Mouse (Mus musculus) liver, embryonic 16.5 days (tissue): ENCODE measurements around the gene Npepps. TPM values are rescaled to one million over a fixed set of nuclear protein-coding genes. Genes with fewer than 3 reads are reported as not detected.
"Not testable (repeated sequence)": the region's sequence is repeated elsewhere in the genome, so short reads cannot be mapped to it uniquely, and the experiment has no call there.

ENCODE experiments used
- ATAC-seq: fragments of 200-750 bp; cut with Nextera tagmentation; 2 replicates; pipeline ENCODE4 v1.8.0; 2017; ENCODE audit warnings: low read depth, mild to moderate bottlenecking, moderate number of reproducible peaks, moderate library complexity
- H3K27ac ChIP-seq: fragments of 300-500 bp; sonication (generic); 2 replicates; pipeline ENCODE4 v1.5.1; 2014; ENCODE audit warnings: mild to moderate bottlenecking, low read length
- H3K27me3 ChIP-seq: fragments of 300-500 bp; sonication (generic); 2 replicates; pipeline ENCODE4 v1.6.1; 2014; ENCODE audit warnings: low read depth, low read length, mixed read lengths; ENCODE audit not compliant: control insufficient read depth, insufficient read depth
- H3K36me3 ChIP-seq: fragments of 300-500 bp; sonication (generic); 2 replicates; pipeline ENCODE4 v1.6.1; 2014; ENCODE audit warnings: mild to moderate bottlenecking; ENCODE audit not compliant: control insufficient read depth, insufficient read depth
- H3K4me1 ChIP-seq: fragments of 300-500 bp; sonication (generic); 2 replicates; pipeline ENCODE4 v1.6.1; 2014; ENCODE audit warnings: low read depth, low read length, mixed read lengths; ENCODE audit not compliant: control insufficient read depth
- H3K4me2 ChIP-seq: fragments of 300-500 bp; sonication (generic); 2 replicates; pipeline ENCODE4 v1.6.1; 2014; ENCODE audit warnings: low read depth, low read length, mixed read lengths
- H3K4me3 ChIP-seq: fragments of 300-500 bp; sonication (generic); 2 replicates; pipeline ENCODE4 v1.5.1; 2014; ENCODE audit warnings: low read depth, mild to moderate bottlenecking, low read length
- H3K9ac ChIP-seq: fragments of 300-500 bp; sonication (generic); 2 replicates; pipeline ENCODE4 v1.6.1; 2014; ENCODE audit warnings: low read depth, low read length
- H3K9me3 ChIP-seq: fragments of 300-500 bp; sonication (generic); replicated peaks from 2 replicates; pipeline ENCODE4 v1.6.1; 2016; ENCODE audit warnings: low read length; ENCODE audit not compliant: control insufficient read depth
- WGBS: fragments of 180-500 bp; shearing (Covaris S2); extraction: QIAGEN DNeasy Blood & Tissue Kit; methylation state at CpG from one replicate; pipeline ENCODE4 v1.1.7; 2014; ENCODE audit not compliant: insufficient replicate concordance; 5-methylcytosine and 5-hydroxymethylcytosine counted together
- polyA plus RNA-seq: library from polyadenylated mRNA; unstranded; fragments of >200 nt; fragmentation: Nextera tagmentation; extraction: Ambion mirVana; gene quantifications from 2 replicates; pipeline ENCODE4 v1.2.1, GENCODE M21; 2015

The Npepps gene
- polyA plus RNA-seq, 1 experiment from 2014 or later, result 23.4 TPM

GRCm38 (mm10) chr11:97282179-97282578 is 1.7 kb upstream of the Npepps start:
- Histone ChIP-seq H3K27me3 (no peaks in the 10 kb centered on the region), H3K36me3 (no peaks in the 10 kb centered on the region), H3K27ac (no peak overlapping the region), H3K4me3 (no peak overlapping the region), H3K4me1 (peaks cover 22% of the 10 kb centered on the region), H3K9ac (no peak overlapping the region), H3K9me3 (no peaks in the 10 kb centered on the region), H3K4me2 (no peak overlapping the region)
- no peak for ATAC-seq
- 74% methylated on average over 6 of the region's 6 CpGs for WGBS

DNA sequence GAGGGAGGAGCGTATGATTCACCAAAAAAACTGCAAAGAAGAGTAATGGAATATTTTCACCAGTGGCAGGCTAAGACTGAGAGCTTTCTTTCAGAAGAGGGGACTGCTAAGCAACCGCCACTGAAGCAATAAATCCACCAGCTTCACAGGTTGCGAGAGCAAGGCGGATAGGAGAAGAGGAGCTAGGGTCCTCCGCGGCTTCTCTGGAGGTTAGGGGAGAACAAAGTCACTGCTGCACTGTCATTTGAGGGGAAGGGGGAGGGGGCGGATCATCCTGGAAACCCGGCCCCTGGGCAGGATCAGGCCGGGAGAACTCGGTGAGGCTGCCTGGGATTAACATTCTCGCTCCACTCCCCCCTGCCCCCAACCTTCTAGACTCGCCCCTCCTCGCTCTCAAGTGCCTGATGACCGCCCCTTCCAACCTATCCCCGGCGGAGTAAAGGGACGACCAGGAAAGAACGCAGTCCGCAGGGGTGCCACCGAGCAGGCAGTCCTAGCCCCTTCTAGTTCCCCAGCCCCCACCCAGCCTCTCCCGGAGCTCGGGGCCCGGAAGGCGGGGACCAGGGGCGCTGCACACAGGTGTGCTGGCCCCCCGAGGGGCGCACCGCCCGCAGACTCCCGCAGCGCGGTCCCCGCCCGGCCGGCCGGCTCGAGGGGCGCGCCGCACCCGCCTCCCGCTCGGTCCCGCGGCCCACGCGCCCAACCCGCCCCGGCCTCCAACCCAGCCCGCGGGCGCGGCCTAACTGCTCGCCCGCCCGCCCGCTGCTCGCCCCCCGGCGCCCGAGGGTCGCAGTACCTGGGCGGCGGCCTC is 828 bp downstream of the Npepps start:
- ATAC-seq, result peak; percentile 67
- peak overlapping the region; percentile 98 for H3K9ac ChIP-seq
- WGBS, result under 1% methylated on average over 41 of the region's 64 CpGs

DNA sequence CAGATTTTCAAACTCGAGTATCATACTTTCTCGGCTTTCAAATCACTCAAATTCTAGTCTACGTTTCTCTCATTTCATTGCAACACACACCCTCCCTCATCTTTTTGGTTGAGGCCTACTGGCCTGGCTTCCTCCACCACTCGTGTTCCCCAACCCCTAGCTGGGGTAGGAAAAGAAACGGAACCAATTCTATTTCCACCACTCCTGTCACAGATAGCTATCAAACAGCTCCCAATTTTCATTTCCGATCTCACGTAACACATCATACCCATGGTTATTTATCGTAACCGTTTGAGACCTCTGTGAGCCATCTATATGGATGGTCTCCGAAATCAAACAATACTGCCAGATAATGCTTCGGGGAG is 1.4 kb downstream of the Npepps start:
- no peaks in the 10 kb centered on the region for H3K9me3 ChIP-seq
- H3K9ac ChIP-seq, result peak overlapping the region; percentile 98
- 18% methylated on average over 11 of the region's 11 CpGs for WGBS
- peak overlapping the region; percentile 99 for H3K4me3 ChIP-seq
- H3K27ac ChIP-seq, result peak overlapping the region; percentile 92
- peak overlapping the region; percentile 93 for H3K4me2 ChIP-seq
- no peak for ATAC-seq
- H3K27me3 ChIP-seq, result no peaks in the 10 kb centered on the region
- no peaks in the 10 kb centered on the region for H3K36me3 ChIP-seq
- H3K4me1 ChIP-seq, result peaks cover 27% of the 10 kb centered on the region

More for the DNA sequence above, 828 bp downstream of the Npepps start:
- Histone ChIP-seq H3K9me3 (no peaks in the 10 kb centered on the region), H3K4me2 (peak overlapping the region; percentile 93), H3K4me3 (peak overlapping the region; percentile 99), H3K36me3 (no peaks in the 10 kb centered on the region), H3K27me3 (no peaks in the 10 kb centered on the region), H3K27ac (peak overlapping the region; percentile 92), H3K4me1 (peaks cover 27% of the 10 kb centered on the region)

DNA sequence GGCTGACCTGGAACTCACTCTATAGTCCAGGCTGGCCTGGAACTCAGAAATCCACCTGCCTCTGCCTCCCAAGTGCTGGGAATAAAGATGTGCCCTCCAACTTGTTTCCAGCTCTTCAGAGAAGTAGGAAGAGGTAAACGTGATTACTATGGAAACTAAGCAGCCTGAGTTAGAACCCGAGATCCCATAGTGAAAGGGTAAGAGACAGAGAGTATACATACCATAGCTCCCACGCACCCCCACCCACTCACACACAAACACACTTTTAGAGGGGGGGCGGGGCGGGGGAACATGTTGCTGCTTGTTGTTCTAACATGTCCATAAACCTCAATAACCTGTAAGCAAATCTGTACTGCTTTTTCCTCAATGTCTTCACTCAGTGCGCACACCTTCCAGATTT is 2.0 kb downstream of the Npepps start:
- no peaks in the 10 kb centered on the region for H3K9me3 ChIP-seq
- peak overlapping the region; percentile 98; the same call in 1 of the 2 replicates for H3K9ac ChIP-seq
- H3K4me3 ChIP-seq, result peak overlapping the region; percentile 99
- 83% methylated on average over 6 of the region's 6 CpGs for WGBS
- no peaks in the 10 kb centered on the region for H3K36me3 ChIP-seq
- H3K27ac ChIP-seq, result no peak overlapping the region
- peak overlapping the region; percentile 93 for H3K4me2 ChIP-seq
- H3K27me3 ChIP-seq, result no peaks in the 10 kb centered on the region
- H3K4me1 ChIP-seq, result peaks cover 27% of the 10 kb centered on the region
- ATAC-seq, result no peak

DNA sequence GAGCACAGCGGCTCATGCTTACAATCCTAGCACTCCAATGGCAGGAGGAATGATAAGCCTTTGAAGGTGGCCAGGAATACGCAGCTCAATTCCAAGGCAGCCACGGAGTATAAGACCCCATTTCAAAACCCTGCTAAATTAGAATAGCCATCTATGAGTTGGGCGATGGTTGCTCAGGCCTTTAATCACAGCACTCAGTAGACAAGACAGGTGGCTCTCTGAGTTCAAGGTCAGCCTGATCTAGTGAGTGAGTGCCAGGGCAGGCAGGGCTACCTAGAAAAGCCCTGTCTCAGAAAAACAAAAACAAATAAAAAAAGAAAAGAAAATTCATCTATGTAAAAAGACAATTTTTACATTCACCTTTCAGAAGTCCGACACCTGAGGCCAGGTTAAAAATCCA is 3.3 kb downstream of the Npepps start:
- Histone ChIP-seq H3K9ac (no peak overlapping the region), H3K36me3 (no peaks in the 10 kb centered on the region), H3K4me2 (no peak overlapping the region), H3K4me1 (peaks cover 27% of the 10 kb centered on the region), H3K27me3 (no peaks in the 10 kb centered on the region), H3K27ac (no peak overlapping the region), H3K9me3 (no peaks in the 10 kb centered on the region), H3K4me3 (no peak overlapping the region)
- WGBS, result 79% methylated on average over 5 of the region's 5 CpGs
- ATAC-seq, result no peak

DNA sequence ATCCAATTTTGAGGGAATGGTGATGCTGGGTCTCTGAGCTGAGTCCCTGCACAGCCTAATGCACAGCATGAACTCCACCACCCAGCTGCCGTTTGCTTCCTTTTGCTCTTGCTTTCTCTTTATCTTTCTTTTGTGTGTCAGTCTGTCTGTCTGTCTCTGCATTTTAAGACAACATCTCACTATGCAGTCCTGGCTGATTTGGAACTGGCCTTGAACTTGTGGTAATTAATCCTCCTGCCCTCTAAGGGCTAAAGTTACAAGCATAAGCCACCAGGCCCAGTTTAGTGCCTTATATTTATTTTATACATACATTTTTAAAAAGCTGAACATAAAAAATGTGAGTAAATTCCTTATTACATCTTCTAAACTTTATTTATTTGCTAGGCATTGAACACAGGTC is 4.4 kb downstream of the Npepps start:
- Histone ChIP-seq H3K9ac (no peak overlapping the region), H3K4me1 (peaks cover 25% of the 10 kb centered on the region), H3K27ac (no peak overlapping the region), H3K4me2 (no peak overlapping the region), H3K27me3 (no peaks in the 10 kb centered on the region), H3K4me3 (no peak overlapping the region), H3K36me3 (no peaks in the 10 kb centered on the region), H3K9me3 (no peaks in the 10 kb centered on the region)
- no peak for ATAC-seq
- 14% methylated on average over 1 of the region's 1 CpGs for WGBS

DNA sequence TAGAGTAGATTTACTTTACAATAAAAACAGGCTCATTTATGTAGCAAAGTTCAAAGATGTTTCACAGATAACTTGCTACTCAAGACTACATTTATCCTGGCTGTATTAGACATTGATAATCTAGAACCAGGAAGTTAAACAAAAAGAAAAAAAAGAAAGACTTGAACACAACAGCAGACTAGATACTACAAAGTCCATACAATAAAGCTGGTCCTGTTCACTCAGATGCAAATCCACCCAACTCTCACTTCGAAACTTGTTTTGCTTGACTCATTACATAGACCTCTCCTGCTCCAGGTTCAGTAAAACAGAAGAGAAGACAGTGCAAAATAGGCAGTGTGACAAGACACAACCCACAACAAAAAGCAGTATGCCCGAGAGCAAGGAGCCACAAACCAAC is 5.1 kb downstream of the Npepps start:
- Histone ChIP-seq H3K4me2 (no peak overlapping the region), H3K4me1 (peaks cover 22% of the 10 kb centered on the region), H3K36me3 (no peaks in the 10 kb centered on the region), H3K9ac (no peak overlapping the region), H3K27me3 (no peaks in the 10 kb centered on the region), H3K4me3 (no peak overlapping the region), H3K27ac (no peak overlapping the region), H3K9me3 (no peaks in the 10 kb centered on the region)
- no peak for ATAC-seq
- WGBS, result 69% methylated on average over 2 of the region's 2 CpGs

GRCm38 (mm10) chr11:97274947-97275346 is 5.5 kb downstream of the Npepps start:
- not testable (repeated sequence) for H3K9me3 ChIP-seq, ATAC-seq, H3K4me2 ChIP-seq, H3K36me3 ChIP-seq, H3K4me3 ChIP-seq, H3K27ac ChIP-seq, H3K9ac ChIP-seq, H3K27me3 ChIP-seq
- WGBS, result 77% methylated on average over 6 of the region's 6 CpGs
- peaks cover 22% of the 10 kb centered on the region for H3K4me1 ChIP-seq

- ATAC-seq, result no peak
- Histone ChIP-seq H3K9ac (no peak overlapping the region), H3K4me3 (no peak overlapping the region), H3K36me3 (no peaks in the 10 kb centered on the region), H3K9me3 (no peaks in the 10 kb centered on the region), H3K27me3 (no peaks in the 10 kb centered on the region), H3K4me1 (peaks cover 9% of the 10 kb centered on the region), H3K27ac (no peak overlapping the region), H3K4me2 (no peak overlapping the region)
- WGBS, result 61% methylated on average over 5 of the region's 5 CpGs
These were observed 6.8 kb downstream of the Npepps start for GRCm38 (mm10) chr11:97273613-97274012.
